Mouse (Mus musculus) ovary, adult 10 weeks (tissue): ENCODE measurements around the gene Brat1. TPM values are rescaled to one million over a fixed set of nuclear protein-coding genes. Genes with fewer than 3 reads are reported as not detected.

Experiments used
- polyA plus RNA-seq: library from polyadenylated mRNA; stranded (reverse); fragments of 350-450 nt; fragmentation: Illumina TruSeq; extraction: RNeasy Lipid Tissue Mini Kit (QIAGEN cat#74804); gene quantifications from one replicate; pipeline ENCODE4 v1.2.3, GENCODE M21; 2014

Gene Brat1
- polyA plus RNA-seq: 3.0 TPM

GRCm38 (mm10) chr5:140704378-140705251 is at the start of gene Brat1:
TSS of gene Brat1 (plus strand) at chr5:140705011.

GRCm38 (mm10) chr5:140702103-140702513 is 2.7 kb upstream of the Brat1 start, which contains the start of gene Iqce:
TSS of gene Iqce (minus strand) at chr5:140702378.

GRCm38 (mm10) chr5:140723822-140724221 is 19.0 kb downstream of the Brat1 start, which contains the start of gene Amz1:
TSS of gene Amz1 (plus strand) at chr5:140724127.

Other genes with a start within 250 kb of the Brat1 start
- gene Chst12, start 199.5 kb upstream of the Brat1 start, polyA plus RNA-seq: 1.2 TPM
- not detected for gene Grifin, start 139.9 kb upstream of the Brat1 start, polyA plus RNA-seq
- gene Lfng, start 97.7 kb upstream of the Brat1 start, polyA plus RNA-seq: 0.83 TPM
- 1.5 TPM for gene Ttyh3, start 56.0 kb upstream of the Brat1 start, polyA plus RNA-seq
- gene Iqce, start 2.6 kb upstream of the Brat1 start, polyA plus RNA-seq: 17.2 TPM
- 0.17 TPM for gene Amz1, start 19.1 kb downstream of the Brat1 start, polyA plus RNA-seq
- 8.4 TPM for gene Gna12, start 125.4 kb downstream of the Brat1 start, polyA plus RNA-seq